Mouse (Mus musculus) intestine, embryonic 14.5 days (tissue): ENCODE measurements at regions not wholly inside any gene's neighbourhood (a gene's known extent, or its start where the extent isn't known, plus 50 kb on each side); places are given as distances from the start of the nearest gene placed in this dataset.

Source experiments
- ATAC-seq: fragments of 200-750 bp; cut with Nextera tagmentation; replicated peaks from 2 replicates; pipeline ENCODE4 v1.8.0; 2017; ENCODE audit warnings: low read depth, moderate number of reproducible peaks, moderate TSS enrichment, moderate library complexity; ENCODE audit not compliant: low FRiP score, low TSS enrichment
- DNase-seq: peaks from one replicate; pipeline ENCODE4 v3.0.0-alpha.2; 2018; ENCODE audit warnings: low spot score
- H3K27ac ChIP-seq: fragments of 300-500 bp; sonication (generic); 2 replicates; pipeline ENCODE4 v1.5.1; 2014; ENCODE audit warnings: low read depth, mild to moderate bottlenecking, control low read depth
- H3K27me3 ChIP-seq: fragments of 300-500 bp; sonication (generic); replicated peaks from 2 replicates; pipeline ENCODE4 v1.6.1; 2014; ENCODE audit warnings: low read length, control low read depth; ENCODE audit not compliant: control insufficient read depth, insufficient read depth
- H3K36me3 ChIP-seq: fragments of 300-500 bp; sonication (generic); 2 replicates; pipeline ENCODE4 v1.6.1; 2014; ENCODE audit warnings: low read length, control low read depth; ENCODE audit not compliant: control insufficient read depth, insufficient read depth
- H3K4me1 ChIP-seq: fragments of 300-500 bp; sonication (generic); replicated peaks from 2 replicates; pipeline ENCODE4 v1.6.1; 2014; ENCODE audit warnings: low read length, control low read depth, mixed read lengths; ENCODE audit not compliant: control insufficient read depth, insufficient read depth
- H3K4me2 ChIP-seq: fragments of 300-500 bp; sonication (generic); 2 replicates; pipeline ENCODE4 v1.6.1; 2014; ENCODE audit warnings: low read length
- H3K4me3 ChIP-seq: fragments of 300-500 bp; sonication (generic); 2 replicates; pipeline ENCODE4 v1.5.1; 2014; ENCODE audit warnings: low read depth, low read length, control low read depth, mixed read lengths
- H3K9ac ChIP-seq: fragments of 300-500 bp; sonication (generic); 2 replicates; pipeline ENCODE4 v1.6.1; 2014; ENCODE audit warnings: mild to moderate bottlenecking, low read length
- H3K9me3 ChIP-seq: fragments of 300-500 bp; sonication (generic); 2 replicates; pipeline ENCODE4 v1.6.1; 2016; ENCODE audit warnings: low read length, control low read depth; ENCODE audit not compliant: control insufficient read depth
- WGBS: fragments of 180-500 bp; shearing (Covaris S2); extraction: QIAGEN DNeasy Blood & Tissue Kit; methylation state at CpG from one replicate; pipeline ENCODE4 v1.1.7; 2014; 5-methylcytosine and 5-hydroxymethylcytosine counted together

- 78% methylated on average over 8 of the region's 8 CpGs for WGBS
- H3K9ac ChIP-seq: no peak overlapping the region
- H3K27ac ChIP-seq: no peak overlapping the region
- no peak overlapping the region for H3K4me2 ChIP-seq
- H3K27me3 ChIP-seq: no peaks in the 10 kb centered on the region
- DNase-seq: no peak
- no peaks in the 10 kb centered on the region for H3K9me3 ChIP-seq
- H3K36me3 ChIP-seq: no peaks in the 10 kb centered on the region
- ATAC-seq: no peak
- no peaks in the 10 kb centered on the region for H3K4me1 ChIP-seq
- H3K4me3 ChIP-seq: no peak overlapping the region
These were observed 210.6 kb downstream of the Csnka2ip start for GRCm38 (mm10) chr16:64391440-64392197.

GRCm38 (mm10) chr16:64368608-64369399 is 233.4 kb downstream of the Csnka2ip start:
- no peaks in the 10 kb centered on the region for H3K9me3 ChIP-seq
- H3K27me3 ChIP-seq: no peaks in the 10 kb centered on the region
- H3K27ac ChIP-seq: no peak overlapping the region
- no peaks in the 10 kb centered on the region for H3K36me3 ChIP-seq
- no peak for ATAC-seq
- no peak overlapping the region for H3K9ac ChIP-seq
- no peaks in the 10 kb centered on the region for H3K4me1 ChIP-seq
- no peak overlapping the region for H3K4me2 ChIP-seq
- H3K4me3 ChIP-seq: no peak overlapping the region
- 56% methylated on average over 13 of the region's 13 CpGs for WGBS
- DNase-seq: no peak

DNA sequence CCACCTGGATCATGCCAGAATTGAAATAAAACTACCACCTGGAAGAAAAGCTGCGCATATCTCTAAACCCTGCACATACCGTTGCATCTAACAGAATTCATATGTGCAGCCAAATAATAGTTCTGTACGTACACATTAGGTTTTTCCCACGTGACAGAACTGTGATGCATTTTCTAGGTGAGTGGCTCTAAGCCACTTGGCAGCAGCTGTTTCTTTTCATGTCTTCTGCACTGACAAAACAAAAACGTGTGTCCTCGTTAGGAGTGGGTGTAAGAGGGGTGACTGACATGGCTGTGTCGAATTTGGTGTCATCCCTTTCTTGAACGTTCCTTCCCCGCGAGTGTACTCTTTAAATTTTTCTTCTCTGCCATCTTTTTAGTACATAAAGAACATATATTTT is 254.3 kb downstream of the Csnka2ip start:
- 66% methylated on average over 10 of the region's 10 CpGs for WGBS
- H3K4me3 ChIP-seq: no peak overlapping the region
- H3K9ac ChIP-seq: no peak overlapping the region
- ATAC-seq (no peak), DNase-seq (no peak)
- H3K4me2 ChIP-seq: no peak overlapping the region
- no peaks in the 10 kb centered on the region for H3K9me3 ChIP-seq
- H3K4me1 ChIP-seq: no peaks in the 10 kb centered on the region; the same call in 1 of the 2 replicates
- H3K27me3 ChIP-seq: no peaks in the 10 kb centered on the region
- no peaks in the 10 kb centered on the region for H3K36me3 ChIP-seq
- H3K27ac ChIP-seq: no peak overlapping the region

DNA sequence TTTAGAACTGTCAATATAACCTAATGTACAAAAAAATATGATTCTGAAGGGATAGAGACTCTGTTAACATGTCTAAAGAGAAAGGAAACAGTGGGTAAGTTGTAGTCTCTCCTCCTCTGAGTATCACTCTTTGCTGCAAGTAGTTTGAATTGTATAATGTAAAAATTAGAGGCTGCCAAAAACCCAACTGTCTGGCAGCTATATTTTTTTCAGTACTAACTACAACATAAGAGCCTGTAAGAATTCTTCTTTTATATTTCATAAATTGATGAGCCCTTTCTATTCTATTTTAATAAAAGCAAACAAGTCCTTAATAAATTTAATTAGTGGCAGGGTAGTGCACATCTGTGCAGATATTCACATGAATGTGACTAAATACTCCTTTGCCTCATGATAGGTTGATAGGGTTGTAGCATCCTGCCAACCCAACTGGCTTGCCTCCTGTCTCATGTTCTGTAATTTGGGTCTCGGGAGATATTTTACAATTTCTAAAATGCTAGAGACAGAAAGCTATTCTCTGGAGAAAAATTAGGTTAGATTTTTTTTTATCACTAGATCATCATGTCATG is 269.2 kb downstream of the Csnka2ip start:
- ATAC-seq (no peak), DNase-seq (no peak)
- Histone ChIP-seq H3K4me2 (no peak overlapping the region), H3K27me3 (no peaks in the 10 kb centered on the region), H3K27ac (no peak overlapping the region), H3K4me3 (no peak overlapping the region), H3K9me3 (no peaks in the 10 kb centered on the region), H3K36me3 (no peaks in the 10 kb centered on the region), H3K9ac (no peak overlapping the region), H3K4me1 (no peaks in the 10 kb centered on the region)
- WGBS: 95% methylated on average over 1 of the region's 1 CpGs

- ATAC-seq (no peak), DNase-seq (no peak)
- no peaks in the 10 kb centered on the region for H3K9me3 ChIP-seq
- H3K27me3 ChIP-seq: no peaks in the 10 kb centered on the region
- H3K27ac ChIP-seq: no peak overlapping the region
- no peaks in the 10 kb centered on the region for H3K36me3 ChIP-seq
- no peaks in the 10 kb centered on the region for H3K4me1 ChIP-seq
- H3K9ac ChIP-seq: no peak overlapping the region
- no peak overlapping the region for H3K4me2 ChIP-seq
- no peak overlapping the region for H3K4me3 ChIP-seq
- WGBS: 72% methylated on average over 8 of the region's 8 CpGs
These were observed 269.9 kb downstream of the Csnka2ip start for GRCm38 (mm10) chr16:64332195-64332886.

DNA sequence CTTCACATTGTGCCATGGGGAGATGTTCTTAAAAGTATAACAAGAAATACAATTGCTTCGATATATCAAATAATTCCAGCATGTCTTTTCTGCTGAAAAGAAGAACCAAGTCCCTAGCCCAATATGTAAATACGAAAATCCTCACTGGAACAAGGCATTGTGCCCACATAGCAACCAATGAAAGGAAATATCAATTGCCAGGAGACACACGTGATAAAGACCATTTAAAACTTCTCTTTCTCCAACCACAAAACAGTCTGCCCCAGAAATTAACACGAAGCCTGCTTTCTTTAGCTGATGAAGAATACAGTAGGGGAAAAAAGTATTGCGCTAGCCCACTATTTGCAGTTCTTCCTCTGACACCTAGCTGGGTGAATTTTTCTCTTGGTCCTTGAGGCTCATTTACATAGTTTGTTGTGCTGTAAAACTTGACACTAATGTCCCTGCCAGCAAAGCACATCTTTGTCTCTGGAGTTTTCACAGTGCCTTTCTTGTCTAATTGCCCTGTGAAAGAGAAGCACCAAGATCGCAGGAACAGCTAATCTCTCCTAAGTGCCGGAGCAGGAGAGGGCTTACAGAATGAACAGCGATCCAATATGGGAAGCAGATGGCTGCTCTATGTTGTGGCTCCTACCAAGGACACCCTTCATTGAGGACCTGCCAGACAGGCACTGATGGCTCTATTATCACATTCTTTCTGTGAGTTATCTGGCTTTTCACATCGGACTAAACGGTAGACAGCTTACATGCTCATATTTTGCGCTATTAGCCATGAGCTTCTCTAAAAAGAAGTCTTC is 272.7 kb downstream of the Csnka2ip start:
- WGBS: 75% methylated on average over 11 of the region's 11 CpGs

DNA sequence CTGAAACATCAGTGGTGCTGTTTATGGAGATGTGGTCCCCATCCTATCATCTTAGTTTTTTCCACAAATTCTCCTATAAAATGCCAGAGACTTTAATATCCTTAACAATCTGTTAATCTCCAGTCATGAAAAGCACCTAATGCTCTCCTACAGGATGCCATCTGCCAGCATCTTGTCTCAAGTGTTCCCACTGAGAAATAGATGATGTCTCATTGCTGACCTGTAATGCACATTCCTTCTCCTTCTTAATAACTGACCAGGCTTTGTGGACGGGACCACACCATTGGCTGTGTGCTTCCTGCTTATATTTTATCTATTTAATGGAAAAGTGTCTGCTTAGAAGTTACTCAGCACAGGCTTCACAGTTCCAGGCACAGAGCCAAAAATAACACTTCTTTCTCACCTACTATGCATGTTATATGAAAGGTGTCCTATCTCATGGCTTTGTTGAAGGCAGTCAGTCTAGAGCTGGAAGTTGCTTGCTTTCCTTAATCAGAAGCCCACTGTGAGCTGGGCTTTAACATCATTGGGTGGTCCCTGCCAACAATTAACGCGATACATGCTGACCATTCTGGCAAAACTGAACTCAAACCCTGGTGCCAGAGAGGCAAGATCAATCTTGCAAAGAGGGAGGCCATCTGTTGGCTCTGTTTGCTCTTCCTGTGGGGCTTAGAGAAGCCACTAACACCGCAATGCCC is 283.3 kb downstream of the Csnka2ip start:
- ATAC-seq (no peak), DNase-seq (no peak)
- H3K36me3 ChIP-seq: no peaks in the 10 kb centered on the region
- no peak overlapping the region for H3K4me3 ChIP-seq
- no peak overlapping the region for H3K9ac ChIP-seq
- no peak overlapping the region for H3K4me2 ChIP-seq
- no peak overlapping the region for H3K27ac ChIP-seq
- H3K27me3 ChIP-seq: no peaks in the 10 kb centered on the region
- no peaks in the 10 kb centered on the region for H3K4me1 ChIP-seq
- WGBS: 66% methylated on average over 4 of the region's 4 CpGs
- no peaks in the 10 kb centered on the region for H3K9me3 ChIP-seq

More for the DNA sequence above, 272.7 kb downstream of the Csnka2ip start:
- H3K27ac ChIP-seq: no peak overlapping the region
- no peak overlapping the region for H3K9ac ChIP-seq
- H3K4me1 ChIP-seq: no peaks in the 10 kb centered on the region
- no peaks in the 10 kb centered on the region for H3K9me3 ChIP-seq
- H3K27me3 ChIP-seq: no peaks in the 10 kb centered on the region
- no peak for ATAC-seq
- H3K4me2 ChIP-seq: no peak overlapping the region
- DNase-seq: no peak
- H3K4me3 ChIP-seq: no peak overlapping the region
- H3K36me3 ChIP-seq: no peaks in the 10 kb centered on the region
